Mouse (Mus musculus) left cerebral cortex, adult 18-20 months (tissue): ENCODE measurements at regions not wholly inside any gene's neighbourhood (a gene's known extent, or its start where the extent isn't known, plus 50 kb on each side); places are given as distances from the start of the nearest gene placed in this dataset.

Source experiments
- DNase-seq, 2 experiments: peaks; one replicate each; pipeline ENCODE4 v3.0.0; 2021 to 2022; ENCODE audit warnings: low spot score in 2 of 2, mixed read lengths in 1 of 2

DNA sequence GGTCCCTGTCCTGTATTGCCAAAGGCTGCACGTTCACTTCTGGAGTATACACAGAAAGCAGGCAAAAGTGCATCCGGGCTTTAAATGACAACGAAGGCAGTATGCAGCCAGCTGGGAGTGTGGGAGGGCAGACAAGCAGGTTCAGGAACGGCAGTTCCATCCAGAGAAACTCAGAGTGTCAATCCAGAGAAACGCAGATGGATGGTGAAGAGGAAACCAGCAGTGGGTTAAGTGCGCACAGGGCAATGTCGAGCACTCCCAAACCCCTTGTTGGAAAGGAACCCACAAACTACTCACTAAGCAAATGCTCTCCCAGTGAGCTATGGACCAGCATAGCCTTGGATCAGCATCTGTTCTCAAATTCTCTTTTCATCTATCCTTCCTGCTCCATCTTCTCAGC, 1132.1 kb upstream of the Gulo start:
- peak in 1 of 2 experiments; percentile 51 for DNase-seq

DNA sequence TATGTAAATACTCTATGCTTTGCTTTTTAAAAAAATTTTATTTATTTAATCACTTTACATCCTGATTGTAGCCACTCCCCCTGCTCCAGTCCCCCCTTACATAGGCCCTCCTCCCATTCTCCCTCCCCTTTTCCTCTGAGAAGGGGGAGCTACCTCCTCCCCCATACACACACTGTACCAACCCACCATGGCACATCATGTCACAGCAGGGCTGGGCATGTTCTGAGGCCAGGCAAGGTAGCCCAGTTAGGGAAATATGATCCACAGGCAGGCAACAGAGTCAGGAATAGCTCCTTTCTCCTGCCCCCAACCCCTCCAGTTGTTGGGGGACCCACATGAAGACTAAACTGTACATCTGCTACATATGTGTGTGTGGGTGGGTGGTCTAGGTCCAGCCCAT, 1130.7 kb upstream of the Gulo start:
- no peak for DNase-seq

DNA sequence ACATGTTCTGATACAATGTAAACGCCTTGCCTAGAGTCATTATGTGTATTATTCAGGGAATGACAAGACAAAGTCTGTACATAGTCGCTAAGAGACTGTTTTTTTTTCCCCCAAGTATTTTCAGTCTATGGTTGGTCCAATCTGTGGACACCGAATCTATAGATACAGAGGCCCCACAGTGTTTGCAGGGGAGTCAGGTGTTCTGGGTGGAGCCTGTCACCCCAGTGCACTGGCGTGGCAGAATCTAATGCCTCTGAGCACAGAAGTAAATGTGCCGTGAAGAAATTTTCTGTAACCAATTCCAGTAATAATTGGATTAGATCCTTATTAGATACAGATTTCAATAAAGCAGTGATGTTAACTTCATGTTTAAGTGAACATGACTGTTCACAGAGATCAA, 1130.1 kb upstream of the Gulo start:
- no peak for DNase-seq

GRCm38 (mm10) chr14:67136141-67136498, 1127.1 kb upstream of the Gulo start:
- DNase-seq = no peak

DNA sequence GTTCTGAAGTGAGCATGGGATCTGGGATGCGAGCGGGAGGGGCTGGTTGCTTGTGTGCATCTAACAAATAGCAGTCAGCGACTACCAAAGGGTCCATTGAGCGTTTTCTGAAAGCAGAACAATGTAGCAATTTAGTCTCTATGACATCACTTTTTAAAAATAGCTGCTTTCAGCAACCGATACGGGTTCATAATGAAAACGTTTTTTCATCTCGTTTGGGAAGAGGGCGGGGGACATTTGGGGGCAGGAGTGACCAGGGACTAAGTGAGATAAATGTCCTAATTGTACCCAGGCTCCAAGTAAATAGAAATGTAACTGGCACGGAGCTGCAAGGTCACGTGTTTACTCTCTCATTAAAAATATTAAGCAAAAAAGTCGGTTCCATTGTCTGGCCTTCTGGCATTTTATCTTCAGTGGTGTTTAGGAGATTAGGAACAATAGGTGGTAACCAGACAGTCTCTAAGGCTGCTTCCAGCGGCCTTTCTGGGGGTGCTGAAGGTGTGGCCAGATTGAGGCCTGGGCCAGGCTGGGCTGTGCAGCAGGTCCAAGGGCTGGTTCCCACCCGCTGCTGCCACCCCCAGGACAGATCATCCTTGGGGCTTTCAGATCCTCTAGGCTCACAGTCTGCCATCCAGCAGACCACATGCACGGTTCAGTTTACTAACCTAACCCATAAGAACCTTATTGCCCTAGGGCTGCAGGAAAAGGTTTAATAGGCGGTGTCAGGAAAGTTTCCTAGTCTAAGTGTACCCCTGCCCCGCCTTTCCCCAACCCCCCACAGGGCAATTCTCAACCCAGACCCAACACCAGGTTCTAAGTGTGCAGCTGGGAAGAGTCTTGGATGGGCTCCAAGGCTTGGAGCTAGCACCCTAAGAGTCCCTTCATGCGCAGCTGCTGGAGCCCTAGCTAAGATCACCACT, 1126.5 kb upstream of the Gulo start:
- DNase-seq = no peak

DNA sequence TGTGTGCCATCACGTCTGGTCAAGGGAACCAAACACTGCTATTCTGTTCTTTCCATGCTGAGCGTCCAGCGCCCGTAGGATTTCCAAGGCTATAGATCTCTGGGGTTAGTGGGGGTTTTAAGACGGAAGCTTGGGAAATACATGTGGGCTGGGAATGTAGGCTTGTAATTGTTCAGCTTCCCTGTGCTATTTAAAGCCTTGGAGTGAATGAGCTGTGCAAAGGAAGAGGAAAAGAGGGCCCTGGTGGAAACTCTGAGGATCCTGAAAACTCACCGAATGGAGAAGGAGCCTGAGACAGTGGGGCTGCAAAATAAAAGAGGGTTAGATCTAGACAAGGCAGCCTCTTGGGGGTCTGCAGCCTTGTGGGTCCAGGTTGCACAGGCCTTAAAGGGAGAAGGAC, 1124.2 kb upstream of the Gulo start:
- DNase-seq = no peak

- no peak for DNase-seq
Measured at GRCm38 (mm10) chr14:67127118-67127517, 1118.1 kb upstream of the Gulo start.

- DNase-seq = no peak
Measured at GRCm38 (mm10) chr14:67126254-67126653, 1117.2 kb upstream of the Gulo start.

GRCm38 (mm10) chr14:67123300-67123699, 1114.3 kb upstream of the Gulo start:
- DNase-seq = peak; percentile 71 to 76
